Mouse (Mus musculus) forebrain, embryonic 10.5 days (tissue): Measurements from ENCODE around the gene Ryk. TPM values are rescaled to one million over a fixed set of nuclear protein-coding genes. Genes with fewer than 3 reads are reported as not detected.
A peak's percentile ranks its signal among the peaks of the same experiment; 100 is the strongest.

Source experiments
- DNase-seq: peaks from one replicate; pipeline ENCODE4 v3.0.0-alpha.2; 2017; ENCODE audit warnings: low spot score; ENCODE audit errors: extremely low spot score
- H3K27ac ChIP-seq: fragments of 300-500 bp; sonication (generic); 2 replicates; pipeline ENCODE4 v1.5.1; 2016; ENCODE audit warnings: mild to moderate bottlenecking
- H3K27me3 ChIP-seq: fragments of 300-500 bp; sonication (generic); 2 replicates; pipeline ENCODE4 v1.6.1; 2016; ENCODE audit warnings: mild to moderate bottlenecking; ENCODE audit not compliant: poor library complexity, severe bottlenecking
- H3K36me3 ChIP-seq: fragments of 300-500 bp; sonication (generic); replicated peaks from 2 replicates; pipeline ENCODE4 v1.6.1; 2016; ENCODE audit warnings: mild to moderate bottlenecking, moderate library complexity
- H3K4me1 ChIP-seq: fragments of 300-500 bp; sonication (generic); 2 replicates; pipeline ENCODE4 v1.6.1; 2016
- H3K4me3 ChIP-seq: fragments of 300-500 bp; sonication (generic); 2 replicates; pipeline ENCODE4 v1.5.1; 2016; ENCODE audit warnings: mild to moderate bottlenecking, moderate library complexity
- H3K9me3 ChIP-seq: fragments of 300-500 bp; sonication (generic); 2 replicates; pipeline ENCODE4 v1.6.1; 2016; ENCODE audit warnings: mild to moderate bottlenecking, moderate library complexity
- whole genome bisulfite sequencing: fragments of 180-500 bp; shearing (Covaris S2); methylation state at CpG from one replicate; pipeline ENCODE4 v1.1.7; 2016; 5-methylcytosine and 5-hydroxymethylcytosine counted together
- polyA plus RNA-seq: library from polyadenylated mRNA; unstranded; fragments of >200 nt; fragmentation: Nextera tagmentation; extraction: Ambion mirVana; gene quantifications from 2 replicates; pipeline ENCODE4 v1.2.1, GENCODE M21; 2016

Gene Ryk
- polyA plus RNA-seq, 1 experiment from 2014 or later, result 14.4 TPM

DNA sequence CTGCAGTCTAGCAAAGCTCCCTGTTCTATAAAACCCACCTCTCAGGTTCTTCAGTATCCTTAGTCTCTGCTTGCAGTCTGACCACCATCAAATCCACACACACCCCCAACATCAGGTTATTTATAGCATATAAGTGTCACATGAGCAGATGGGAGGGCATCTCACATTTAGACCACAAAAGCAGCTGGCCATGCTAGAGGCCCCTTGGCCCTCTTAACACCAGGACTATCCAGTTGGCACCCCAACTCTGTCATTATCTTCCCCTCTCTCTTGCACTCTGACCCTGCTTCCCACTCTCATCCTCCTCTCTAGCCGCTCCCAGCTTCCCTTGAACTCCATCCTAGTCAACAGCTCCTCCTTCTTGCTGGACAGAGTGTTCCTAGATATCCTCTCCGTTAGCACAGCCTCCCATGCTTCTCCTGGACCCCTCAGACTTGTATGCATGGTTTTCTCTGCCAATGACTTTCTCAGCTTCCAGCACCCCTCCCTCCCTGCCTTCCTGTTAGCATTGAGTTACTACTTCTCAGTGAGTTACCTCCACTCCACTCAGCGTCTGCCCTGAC is 80.7 kb downstream of the Ryk start:
- peaks cover 35% of the 10 kb centered on the region for H3K36me3 ChIP-seq
- H3K27ac ChIP-seq, result no peak overlapping the region
- H3K4me1 ChIP-seq, result no peaks in the 10 kb centered on the region
- no peak overlapping the region for H3K4me3 ChIP-seq
- 84% methylated on average over 3 of the region's 3 CpGs for WGBS
- no peaks in the 10 kb centered on the region for H3K9me3 ChIP-seq
- no peaks in the 10 kb centered on the region for H3K27me3 ChIP-seq
- no peak for DNase-seq

DNA sequence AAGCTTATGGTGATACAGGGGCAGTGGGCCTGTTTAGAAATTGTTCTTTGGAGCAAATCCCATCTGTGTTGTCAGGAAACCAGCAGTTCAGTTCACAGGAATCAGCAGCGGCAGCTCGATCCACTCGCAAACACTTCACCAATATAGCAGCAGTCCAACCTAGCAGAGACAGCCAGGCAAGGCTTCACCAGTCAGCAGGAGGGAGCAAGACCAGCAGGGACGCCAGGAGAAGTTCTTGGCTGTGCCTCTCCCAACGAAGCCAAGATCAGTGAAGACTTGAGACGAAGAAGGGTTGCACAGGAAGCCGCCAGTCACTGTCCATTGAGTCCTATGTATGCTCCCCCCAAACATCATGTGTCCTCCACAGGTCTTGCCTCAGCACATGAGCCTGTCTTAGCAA is 81.4 kb downstream of the Ryk start:
- H3K27ac ChIP-seq, result no peak overlapping the region
- H3K36me3 ChIP-seq, result peaks cover 28% of the 10 kb centered on the region
- H3K27me3 ChIP-seq, result no peaks in the 10 kb centered on the region
- no peaks in the 10 kb centered on the region for H3K4me1 ChIP-seq
- no peak for DNase-seq
- H3K9me3 ChIP-seq, result no peaks in the 10 kb centered on the region
- WGBS, result 94% methylated on average over 7 of the region's 7 CpGs
- H3K4me3 ChIP-seq, result no peak overlapping the region

- H3K4me1 ChIP-seq, result no peaks in the 10 kb centered on the region
- no peak for DNase-seq
- no peak overlapping the region for H3K27ac ChIP-seq
- no peak overlapping the region for H3K4me3 ChIP-seq
- no peaks in the 10 kb centered on the region for H3K27me3 ChIP-seq
- 87% methylated on average over 8 of the region's 8 CpGs for WGBS
- peaks cover 14% of the 10 kb centered on the region; the same call in 1 of the 2 replicates for H3K36me3 ChIP-seq
- H3K9me3 ChIP-seq, result no peaks in the 10 kb centered on the region
Measured at GRCm38 (mm10) chr9:102917532-102918129, 82.9 kb downstream of the Ryk start.

GRCm38 (mm10) chr9:102919486-102919885 is 84.8 kb downstream of the Ryk start:
- no peak for DNase-seq
- H3K27ac ChIP-seq, result no peak overlapping the region
- H3K4me3 ChIP-seq, result no peak overlapping the region
- H3K27me3 ChIP-seq, result no peaks in the 10 kb centered on the region
- 76% methylated on average over 5 of the region's 5 CpGs for WGBS
- no peaks in the 10 kb centered on the region for H3K9me3 ChIP-seq
- H3K4me1 ChIP-seq, result peaks cover under 1% of the 10 kb centered on the region; the same call in 1 of the 2 replicates
- H3K36me3 ChIP-seq, result peaks cover 14% of the 10 kb centered on the region; the same call in 1 of the 2 replicates

GRCm38 (mm10) chr9:102921791-102922190 is 87.1 kb downstream of the Ryk start:
- Histone ChIP-seq H3K4me1 (peaks cover 7% of the 10 kb centered on the region; the same call in 1 of the 2 replicates), H3K4me3 (no peak overlapping the region), H3K27ac (no peak overlapping the region), H3K9me3 (no peaks in the 10 kb centered on the region), H3K27me3 (no peaks in the 10 kb centered on the region), H3K36me3 (peaks cover 1% of the 10 kb centered on the region; the same call in 1 of the 2 replicates)
- DNase-seq, result no peak
- 94% methylated on average over 13 of the region's 13 CpGs for WGBS

GRCm38 (mm10) chr9:102922866-102923434 is 88.2 kb downstream of the Ryk start:
- no peaks in the 10 kb centered on the region for H3K36me3 ChIP-seq
- peaks cover 7% of the 10 kb centered on the region; the same call in 1 of the 2 replicates for H3K4me1 ChIP-seq
- H3K4me3 ChIP-seq, result no peak overlapping the region
- H3K27me3 ChIP-seq, result no peaks in the 10 kb centered on the region
- H3K27ac ChIP-seq, result no peak overlapping the region
- H3K9me3 ChIP-seq, result no peaks in the 10 kb centered on the region
- WGBS, result 93% methylated on average over 7 of the region's 7 CpGs
- no peak for DNase-seq

GRCm38 (mm10) chr9:102923836-102924235 is 89.1 kb downstream of the Ryk start:
- Histone ChIP-seq H3K4me3 (no peak overlapping the region), H3K4me1 (peaks cover 7% of the 10 kb centered on the region; the same call in 1 of the 2 replicates), H3K9me3 (no peaks in the 10 kb centered on the region), H3K36me3 (no peaks in the 10 kb centered on the region), H3K27me3 (no peaks in the 10 kb centered on the region), H3K27ac (no peak overlapping the region)
- 87% methylated on average over 11 of the region's 11 CpGs for WGBS
- no peak for DNase-seq

DNA sequence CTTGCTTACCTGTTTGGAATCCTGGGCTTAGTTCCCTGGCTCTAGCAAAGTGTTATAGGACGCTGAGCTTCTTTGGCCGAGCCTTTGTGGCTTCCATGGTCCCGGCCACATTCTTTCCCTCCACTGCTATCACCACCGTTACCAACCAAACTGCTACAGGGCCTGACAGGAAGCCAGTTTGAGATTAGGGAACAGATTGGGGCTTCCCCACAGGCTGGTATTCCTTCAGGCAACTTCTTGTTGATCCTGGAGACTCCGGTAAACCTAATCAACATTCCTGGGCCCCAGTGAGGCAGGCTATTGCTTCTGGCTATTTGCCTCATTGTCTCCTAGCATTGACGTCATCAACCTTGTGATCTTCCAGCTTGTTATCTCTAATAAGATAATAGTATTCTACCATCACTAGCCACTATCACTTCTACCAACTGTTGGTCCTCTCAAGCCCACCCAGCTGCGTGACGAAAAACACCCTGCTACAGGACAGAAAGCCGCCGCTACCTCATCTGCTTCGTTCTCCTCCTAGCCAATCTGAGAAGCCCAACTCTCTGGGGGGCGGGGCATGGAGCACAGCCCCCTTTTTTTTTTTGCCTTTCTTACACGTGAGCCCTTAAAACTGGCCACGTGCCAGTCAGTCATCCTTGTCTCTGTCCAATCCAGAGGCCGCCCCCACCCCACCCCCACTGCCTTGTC is 90.1 kb downstream of the Ryk start:
- H3K27ac ChIP-seq, result no peak overlapping the region
- no peak overlapping the region for H3K4me3 ChIP-seq
- H3K36me3 ChIP-seq, result no peaks in the 10 kb centered on the region
- no peaks in the 10 kb centered on the region for H3K9me3 ChIP-seq
- 75% methylated on average over 15 of the region's 15 CpGs for WGBS
- no peak for DNase-seq
- H3K27me3 ChIP-seq, result no peaks in the 10 kb centered on the region
- peaks cover 7% of the 10 kb centered on the region; the same call in 1 of the 2 replicates for H3K4me1 ChIP-seq

DNA sequence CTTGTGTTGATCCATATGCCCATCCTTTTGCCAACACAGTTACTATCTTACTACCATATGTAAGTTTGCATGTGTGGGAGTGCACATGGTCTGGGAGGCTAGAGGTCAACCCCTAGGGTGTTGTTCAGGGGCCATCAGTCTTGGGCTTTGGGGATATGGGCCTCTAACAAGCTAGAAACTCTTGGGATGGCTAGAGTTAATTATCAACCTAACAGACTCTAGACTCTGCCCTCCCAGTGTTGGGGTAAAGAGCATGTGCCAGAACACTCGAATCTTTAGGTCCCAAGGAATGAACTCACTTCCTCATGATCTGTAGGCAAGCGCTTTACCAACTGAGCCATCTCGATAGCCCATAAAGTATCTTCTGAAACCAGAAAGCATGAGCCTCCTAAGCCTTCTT is 91.4 kb downstream of the Ryk start:
- WGBS, result 93% methylated on average over 3 of the region's 3 CpGs
- Histone ChIP-seq H3K4me1 (peaks cover 7% of the 10 kb centered on the region; the same call in 1 of the 2 replicates), H3K9me3 (no peaks in the 10 kb centered on the region), H3K4me3 (no peak overlapping the region), H3K27ac (no peak overlapping the region), H3K27me3 (no peaks in the 10 kb centered on the region), H3K36me3 (no peaks in the 10 kb centered on the region)
- DNase-seq, result no peak

DNA sequence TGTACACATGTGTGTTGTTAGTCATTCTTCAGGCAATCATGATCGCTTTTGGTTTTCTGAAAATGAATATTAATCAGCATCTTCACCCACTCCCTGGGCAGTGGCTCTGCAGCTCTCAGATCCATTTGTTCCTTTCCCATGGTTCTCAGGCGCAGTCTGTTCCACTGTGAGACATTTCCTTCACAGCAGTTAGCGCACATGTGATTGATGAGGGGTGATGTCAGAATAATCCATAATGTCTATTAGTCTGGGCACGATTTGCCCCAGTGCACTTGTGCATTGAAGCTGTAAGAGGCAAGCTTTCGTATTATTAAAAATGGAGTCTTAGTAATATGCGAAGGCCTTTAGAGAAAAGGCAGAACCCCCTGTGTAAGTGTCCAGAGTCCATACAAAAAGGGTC is 95.1 kb downstream of the Ryk start:
- DNase-seq, result no peak
- Histone ChIP-seq H3K4me1 (peaks cover 8% of the 10 kb centered on the region), H3K9me3 (no peaks in the 10 kb centered on the region), H3K36me3 (no peaks in the 10 kb centered on the region), H3K4me3 (no peak overlapping the region), H3K27ac (no peak overlapping the region), H3K27me3 (no peaks in the 10 kb centered on the region)
- 92% methylated on average over 6 of the region's 6 CpGs for WGBS

- Histone ChIP-seq H3K36me3 (no peaks in the 10 kb centered on the region), H3K27me3 (no peaks in the 10 kb centered on the region), H3K4me3 (peak overlapping the region; percentile 34), H3K27ac (no peak overlapping the region), H3K9me3 (no peaks in the 10 kb centered on the region), H3K4me1 (peaks cover 5% of the 10 kb centered on the region; the same call in 1 of the 2 replicates)
- 46% methylated on average over 20 of the region's 20 CpGs for WGBS
- DNase-seq, result no peak
Measured at GRCm38 (mm10) chr9:102933925-102934721, 99.4 kb downstream of the Ryk start.

DNA sequence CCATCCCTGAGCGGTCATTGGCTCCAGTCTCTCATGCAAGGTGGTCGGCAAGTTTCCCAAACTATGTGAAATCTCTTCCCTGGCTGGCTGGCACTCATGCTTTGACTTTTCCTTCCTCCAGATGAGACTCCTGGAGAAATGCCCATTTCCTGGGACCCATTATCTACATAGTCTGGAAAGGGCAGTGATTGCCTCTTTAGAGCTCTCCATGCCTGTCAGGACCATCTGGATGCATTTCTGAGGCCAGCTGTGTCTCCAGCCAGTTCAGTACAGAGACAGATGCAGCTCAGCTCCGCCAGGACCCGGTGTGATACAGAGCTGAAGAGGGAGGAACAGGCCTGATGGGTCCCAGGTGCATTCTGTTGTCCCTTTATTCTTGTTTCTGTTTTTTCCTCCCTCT is 107.5 kb downstream of the Ryk start:
- WGBS, result 84% methylated on average over 4 of the region's 4 CpGs
- Histone ChIP-seq H3K9me3 (no peaks in the 10 kb centered on the region), H3K27me3 (no peaks in the 10 kb centered on the region), H3K4me3 (no peak overlapping the region), H3K36me3 (no peaks in the 10 kb centered on the region), H3K4me1 (no peaks in the 10 kb centered on the region; the same call in 1 of the 2 replicates), H3K27ac (no peak overlapping the region)
- no peak for DNase-seq
